Mouse (Mus musculus) limb, embryonic 10.5 days (tissue): ENCODE data around the gene Slc35e1. TPM values are rescaled to one million over a fixed set of nuclear protein-coding genes. Genes with fewer than 3 reads are reported as not detected.

ENCODE experiments used
- DNase-seq: peaks from one replicate; pipeline ENCODE4 v3.0.0-alpha.2; 2017; ENCODE audit warnings: low spot score
- H3K27ac ChIP-seq: fragments of 300-500 bp; sonication (generic); 2 replicates; pipeline ENCODE4 v1.5.1; 2016; ENCODE audit warnings: mild to moderate bottlenecking
- H3K27me3 ChIP-seq: fragments of 300-500 bp; sonication (generic); 2 replicates; pipeline ENCODE4 v1.6.1; 2016; ENCODE audit warnings: low read depth, mild to moderate bottlenecking; ENCODE audit not compliant: poor library complexity, severe bottlenecking
- H3K36me3 ChIP-seq: fragments of 300-500 bp; sonication (generic); 2 replicates; pipeline ENCODE4 v1.6.1; 2016; ENCODE audit warnings: mild to moderate bottlenecking, moderate library complexity
- H3K4me1 ChIP-seq: fragments of 300-500 bp; sonication (generic); 2 replicates; pipeline ENCODE4 v1.6.1; 2016
- H3K4me3 ChIP-seq: fragments of 300-500 bp; sonication (generic); 2 replicates; pipeline ENCODE4 v1.5.1; 2016; ENCODE audit warnings: mild to moderate bottlenecking, moderate library complexity
- H3K9me3 ChIP-seq: fragments of 300-500 bp; sonication (generic); replicated peaks from 2 replicates; pipeline ENCODE4 v1.6.1; 2016; ENCODE audit warnings: mild to moderate bottlenecking
- WGBS: fragments of 180-500 bp; shearing (Covaris S2); methylation state at CpG from one replicate; pipeline ENCODE4 v1.1.7; 2016; 5-methylcytosine and 5-hydroxymethylcytosine counted together
- polyA plus RNA-seq: library from polyadenylated mRNA; unstranded; fragments of >200 nt; fragmentation: Nextera tagmentation; extraction: Ambion mirVana; gene quantifications from 2 replicates; pipeline ENCODE4 v1.2.1, GENCODE M21; 2016

The Slc35e1 gene
- polyA plus RNA-seq, 1 experiment from 2014 or later = 31.0 TPM

DNA sequence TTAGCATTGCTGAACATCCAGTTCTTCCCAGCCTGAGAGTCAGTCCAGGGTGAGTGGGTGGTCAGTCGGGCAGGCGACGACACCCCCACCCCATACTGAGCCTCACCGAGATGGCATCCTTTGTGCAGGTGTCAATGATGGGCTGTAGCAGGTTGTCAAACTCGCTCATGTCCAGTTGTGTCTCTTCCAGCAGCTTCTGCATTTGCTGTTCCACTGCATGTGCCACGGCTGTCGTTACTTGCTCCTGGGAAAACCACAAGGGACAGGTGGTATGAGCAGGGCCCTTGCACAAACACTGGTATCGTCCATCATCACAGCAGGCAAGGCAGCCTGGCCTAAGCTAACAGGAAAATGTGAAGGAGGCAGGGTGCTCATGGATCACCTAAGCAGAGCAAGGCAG lies 22.4 kb downstream of the Slc35e1 start:
- no peaks in the 10 kb centered on the region for H3K9me3 ChIP-seq
- WGBS = 96% methylated on average over 8 of the region's 8 CpGs
- no peaks in the 10 kb centered on the region for H3K27me3 ChIP-seq
- no peak for DNase-seq
- H3K4me1 ChIP-seq = peaks cover 6% of the 10 kb centered on the region; the same call in 1 of the 2 replicates
- H3K36me3 ChIP-seq = peaks cover 86% of the 10 kb centered on the region
- H3K4me3 ChIP-seq = no peak overlapping the region
- no peak overlapping the region for H3K27ac ChIP-seq

DNA sequence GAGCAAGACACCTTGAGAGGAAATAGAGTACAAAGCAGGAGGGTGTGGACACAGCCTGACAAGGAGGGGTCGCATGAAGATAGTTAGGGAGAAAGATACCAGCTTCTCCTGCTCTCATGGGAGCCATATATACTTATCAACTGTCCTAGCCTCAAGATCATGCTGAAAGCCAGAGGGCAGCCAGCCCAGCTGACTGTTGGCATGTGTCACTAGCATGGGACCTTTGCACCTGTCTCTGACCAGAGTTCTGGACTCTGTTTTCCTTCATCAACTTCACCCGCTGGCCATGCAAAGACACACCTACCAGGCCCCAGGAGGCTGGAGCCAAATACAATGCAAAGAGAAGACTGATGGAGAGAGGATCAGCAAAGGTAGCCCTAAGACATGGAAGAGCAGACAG lies 23.2 kb downstream of the Slc35e1 start:
- H3K27ac ChIP-seq = no peak overlapping the region
- WGBS = 90% methylated on average over 2 of the region's 2 CpGs
- H3K4me1 ChIP-seq = peaks cover 6% of the 10 kb centered on the region; the same call in 1 of the 2 replicates

DNA sequence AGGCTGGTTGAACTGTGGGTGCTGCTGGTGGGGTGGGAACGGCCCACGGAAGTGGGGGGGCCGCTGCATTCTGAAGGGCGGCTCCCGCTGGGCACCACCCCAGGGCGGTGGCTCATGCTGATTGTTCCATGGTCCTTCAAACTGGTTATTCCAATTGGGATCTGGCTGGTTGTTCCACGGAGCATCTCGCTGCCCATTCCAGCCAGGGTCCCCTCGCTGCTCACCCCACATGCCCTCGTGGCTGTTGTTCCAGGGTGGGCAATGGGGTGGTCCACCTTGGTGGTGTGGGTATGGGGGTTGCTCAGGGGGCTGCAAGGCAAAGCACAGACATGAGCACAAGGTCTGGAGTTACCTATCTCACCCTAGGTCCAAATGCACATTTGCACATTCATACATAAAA lies 28.2 kb downstream of the Slc35e1 start:
- 96% methylated on average over 10 of the region's 10 CpGs for WGBS
- Histone ChIP-seq H3K27ac (no peak overlapping the region), H3K4me3 (no peak overlapping the region), H3K4me1 (no peaks in the 10 kb centered on the region), H3K36me3 (peaks cover 100% of the 10 kb centered on the region), H3K9me3 (no peaks in the 10 kb centered on the region), H3K27me3 (no peaks in the 10 kb centered on the region)
- DNase-seq = no peak

More for the DNA sequence above, 23.2 kb downstream of the Slc35e1 start:
- Histone ChIP-seq H3K36me3 (peaks cover 93% of the 10 kb centered on the region), H3K9me3 (no peaks in the 10 kb centered on the region), H3K4me3 (no peak overlapping the region), H3K27me3 (no peaks in the 10 kb centered on the region)
- DNase-seq = no peak

DNA sequence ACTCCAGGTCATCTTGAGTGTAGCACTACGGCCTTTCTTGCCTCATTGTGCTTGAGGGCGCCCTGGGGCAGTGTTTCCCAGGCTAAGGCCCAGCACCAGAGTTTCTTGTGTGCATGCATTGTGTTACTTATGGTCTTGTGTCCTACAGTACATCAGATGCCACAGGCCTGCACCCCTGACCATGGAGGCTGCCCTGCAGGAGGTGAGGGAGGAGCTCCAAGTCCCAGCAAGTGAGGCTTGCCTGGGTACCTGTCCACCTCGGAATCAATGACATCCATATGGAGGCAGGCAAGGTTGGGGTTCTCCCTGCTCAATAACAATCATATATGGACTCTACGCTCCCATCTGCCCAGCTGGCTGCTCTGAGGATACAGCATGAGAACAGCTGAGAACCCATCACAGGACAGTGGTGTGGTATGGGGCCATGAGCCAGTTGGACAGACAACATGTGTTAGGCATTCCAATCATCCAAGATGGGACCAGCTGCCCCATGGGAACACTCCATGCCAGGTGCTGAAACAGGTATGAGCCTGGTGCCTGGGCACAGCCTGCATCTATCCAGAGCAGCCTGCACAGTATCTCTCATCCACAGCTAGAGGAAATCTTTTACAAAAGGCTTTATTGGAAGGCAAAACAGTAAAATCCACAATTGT lies 32.4 kb downstream of the Slc35e1 start:
- H3K27ac ChIP-seq = no peak overlapping the region
- H3K4me1 ChIP-seq = no peaks in the 10 kb centered on the region
- H3K4me3 ChIP-seq = no peak overlapping the region
- H3K9me3 ChIP-seq = no peaks in the 10 kb centered on the region
- no peaks in the 10 kb centered on the region for H3K27me3 ChIP-seq
- no peak for DNase-seq
- H3K36me3 ChIP-seq = peaks cover 89% of the 10 kb centered on the region
- 92% methylated on average over 4 of the region's 4 CpGs for WGBS

DNA sequence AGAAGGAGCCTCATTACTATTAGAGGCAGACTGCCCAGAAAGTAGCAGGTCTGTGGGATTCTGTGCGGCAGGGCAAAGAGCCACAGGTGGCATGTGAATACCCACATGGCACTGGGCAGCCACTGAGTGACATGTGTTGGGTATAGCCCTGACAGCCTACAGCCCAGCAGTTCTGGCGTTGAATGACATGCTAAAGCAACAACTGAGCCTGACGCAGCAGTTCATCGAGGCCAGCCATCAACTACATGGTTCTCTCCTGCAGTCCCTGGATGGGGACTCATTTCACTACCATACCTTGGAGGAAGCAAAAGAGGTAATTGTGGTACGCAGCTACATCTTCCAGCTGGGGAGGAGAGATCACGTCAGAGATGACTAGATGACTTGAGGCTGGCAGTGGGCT lies 34.0 kb downstream of the Slc35e1 start:
- DNase-seq = no peak
- Histone ChIP-seq H3K9me3 (0 out of 2 replicates have a peak, but pooled peaks cover 2% of the 10 kb centered on the region), H3K36me3 (peaks cover 89% of the 10 kb centered on the region), H3K4me1 (no peaks in the 10 kb centered on the region), H3K4me3 (no peak overlapping the region), H3K27ac (no peak overlapping the region), H3K27me3 (no peaks in the 10 kb centered on the region)
- WGBS = 88% methylated on average over 6 of the region's 6 CpGs

DNA sequence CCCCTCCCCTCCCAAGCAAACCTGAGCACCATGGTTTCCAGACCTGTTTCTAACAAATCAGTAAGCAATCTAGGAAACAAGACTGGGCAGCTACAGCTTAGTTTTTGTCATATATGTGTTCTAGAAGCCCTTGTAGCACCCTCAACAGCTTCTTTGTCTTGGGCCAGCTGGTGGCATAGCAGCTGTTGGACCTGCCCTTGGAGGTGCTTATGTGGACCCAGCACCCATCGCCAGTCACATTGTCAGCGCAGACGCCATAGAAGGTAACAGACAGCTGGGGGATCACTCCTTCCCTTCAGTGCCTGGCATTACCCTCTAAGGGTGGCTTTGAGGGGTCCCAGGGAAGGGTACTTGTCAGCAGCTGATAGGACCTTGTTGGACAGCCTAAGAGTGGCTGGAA lies 34.6 kb downstream of the Slc35e1 start:
- WGBS = 98% methylated on average over 3 of the region's 3 CpGs
- Histone ChIP-seq H3K27ac (no peak overlapping the region), H3K27me3 (no peaks in the 10 kb centered on the region), H3K4me3 (no peak overlapping the region), H3K36me3 (peaks cover 89% of the 10 kb centered on the region), H3K4me1 (no peaks in the 10 kb centered on the region), H3K9me3 (0 out of 2 replicates have a peak, but pooled peaks cover 2% of the 10 kb centered on the region)
- DNase-seq = no peak

DNA sequence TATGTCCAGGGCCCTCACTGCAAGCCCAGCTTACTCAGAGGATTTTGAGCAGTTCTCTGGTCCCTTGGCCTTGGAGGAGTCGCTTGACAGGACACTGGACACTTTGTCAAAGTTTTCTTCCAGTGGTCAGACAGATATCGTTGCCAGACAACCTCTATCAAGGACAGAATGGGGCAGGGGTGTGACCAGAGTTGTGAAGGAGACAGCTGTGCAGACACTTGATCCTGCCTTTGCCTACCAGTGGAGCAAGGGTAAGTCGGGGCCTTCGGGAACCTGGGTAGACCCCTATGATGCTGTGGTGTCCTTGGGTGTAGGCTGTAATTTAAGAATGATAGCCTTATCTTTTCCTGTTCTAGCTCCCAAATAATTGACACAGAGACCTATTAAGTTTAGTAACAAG lies 37.1 kb downstream of the Slc35e1 start:
- H3K4me1 ChIP-seq = no peaks in the 10 kb centered on the region
- peaks cover 86% of the 10 kb centered on the region for H3K36me3 ChIP-seq
- H3K27me3 ChIP-seq = no peaks in the 10 kb centered on the region
- no peak overlapping the region for H3K27ac ChIP-seq
- H3K4me3 ChIP-seq = no peak overlapping the region
- 92% methylated on average over 4 of the region's 4 CpGs for WGBS
- H3K9me3 ChIP-seq = 0 out of 2 replicates have a peak, but pooled peaks cover 2% of the 10 kb centered on the region
- DNase-seq = no peak

DNA sequence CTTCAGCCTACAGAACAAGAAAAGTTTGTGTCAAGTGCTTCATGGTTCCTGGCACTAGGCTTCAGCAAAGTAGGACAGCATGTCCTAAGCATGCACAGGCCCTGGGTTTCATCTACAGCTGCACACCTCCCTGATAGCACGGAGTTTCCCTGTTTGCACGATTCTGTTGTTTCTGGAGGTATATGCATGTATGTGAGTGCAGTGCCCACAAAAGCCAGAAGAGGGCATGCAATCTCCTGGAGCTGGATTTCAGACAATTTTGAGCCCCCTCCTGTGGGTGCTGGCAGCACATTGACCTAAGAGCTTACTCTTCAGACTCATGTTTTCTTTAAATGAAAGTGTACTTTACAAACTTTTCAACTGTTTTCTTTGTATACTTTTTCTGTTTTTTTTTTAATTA lies 38.5 kb downstream of the Slc35e1 start:
- peaks cover 86% of the 10 kb centered on the region for H3K36me3 ChIP-seq
- H3K27me3 ChIP-seq = no peaks in the 10 kb centered on the region
- no peaks in the 10 kb centered on the region for H3K4me1 ChIP-seq
- no peak for DNase-seq
- H3K9me3 ChIP-seq = 0 out of 2 replicates have a peak, but pooled peaks cover 2% of the 10 kb centered on the region
- no peak overlapping the region for H3K4me3 ChIP-seq
- H3K27ac ChIP-seq = no peak overlapping the region
- 95% methylated on average over 2 of the region's 2 CpGs for WGBS

DNA sequence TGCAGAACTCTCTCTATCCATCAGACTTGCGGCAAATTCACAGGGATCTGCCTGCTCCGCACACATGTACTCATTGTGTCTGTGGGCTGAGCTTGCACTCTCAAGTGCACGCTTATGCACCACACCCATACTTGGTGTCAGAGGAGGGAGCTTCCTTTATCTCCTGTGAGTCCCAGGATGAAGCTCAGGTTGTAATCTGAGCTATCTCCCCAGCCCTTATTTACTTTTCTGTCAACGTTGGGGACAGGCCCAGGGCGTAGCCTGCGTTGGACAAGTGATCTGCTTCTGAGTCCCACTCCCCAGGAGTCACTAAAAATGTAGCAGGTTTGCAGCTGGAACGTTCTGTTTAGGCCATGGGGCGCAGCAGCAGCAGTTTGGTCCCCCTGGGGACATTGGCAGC lies 40.9 kb downstream of the Slc35e1 start:
- H3K36me3 ChIP-seq = peaks cover 85% of the 10 kb centered on the region
- H3K27ac ChIP-seq = no peak overlapping the region
- H3K27me3 ChIP-seq = no peaks in the 10 kb centered on the region
- DNase-seq = no peak
- H3K4me1 ChIP-seq = no peaks in the 10 kb centered on the region
- H3K4me3 ChIP-seq = no peak overlapping the region
- 87% methylated on average over 8 of the region's 8 CpGs for WGBS
- 0 out of 2 replicates have a peak, but pooled peaks cover 2% of the 10 kb centered on the region for H3K9me3 ChIP-seq

DNA sequence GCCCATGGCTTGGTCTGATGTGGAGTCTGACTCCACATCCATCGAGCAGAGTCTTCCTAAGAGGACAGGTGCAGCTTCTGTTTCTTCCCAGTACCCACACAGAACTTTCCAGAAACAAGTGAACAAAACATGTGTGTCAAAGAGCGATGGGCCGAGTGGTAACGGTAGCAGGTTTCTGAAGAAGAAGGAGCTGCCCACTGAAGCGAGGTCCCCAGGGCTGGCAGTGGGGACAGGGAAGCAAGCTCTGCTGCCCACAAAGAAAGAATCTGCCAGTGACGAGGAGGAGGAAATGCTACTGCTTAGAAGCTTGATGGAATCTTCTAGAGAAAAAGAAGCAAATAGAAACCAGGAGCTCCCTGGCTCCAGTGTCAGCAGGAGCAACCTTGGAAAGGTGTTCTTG lies 47.3 kb downstream of the Slc35e1 start:
- WGBS = 93% methylated on average over 6 of the region's 6 CpGs
- no peak for DNase-seq
- Histone ChIP-seq H3K36me3 (peaks cover 35% of the 10 kb centered on the region), H3K4me1 (peaks cover 7% of the 10 kb centered on the region), H3K27me3 (no peaks in the 10 kb centered on the region), H3K4me3 (no peak overlapping the region), H3K9me3 (no peaks in the 10 kb centered on the region), H3K27ac (no peak overlapping the region)

DNA sequence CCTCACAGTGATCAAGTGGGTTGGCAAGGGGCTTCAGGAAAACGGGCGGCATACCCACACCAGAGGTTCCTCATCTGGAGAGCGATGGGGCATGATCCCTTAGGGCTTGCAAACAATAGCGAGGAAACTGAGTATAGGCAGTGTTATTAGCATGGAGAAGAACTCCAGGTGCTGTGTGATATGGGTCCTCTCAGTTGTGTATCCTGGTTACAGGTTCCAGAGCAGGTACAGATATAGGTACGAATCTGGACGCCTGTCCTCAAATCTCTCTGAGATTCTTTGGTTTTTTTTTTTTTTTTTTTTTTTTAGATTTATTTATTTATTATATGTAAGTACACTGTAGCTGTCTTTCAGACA lies 48.4 kb downstream of the Slc35e1 start:
- 49% methylated on average over 6 of the region's 6 CpGs for WGBS
- Histone ChIP-seq H3K27ac (peak overlapping the region; percentile 83), H3K4me1 (peaks cover 7% of the 10 kb centered on the region), H3K9me3 (no peaks in the 10 kb centered on the region), H3K36me3 (peaks cover 24% of the 10 kb centered on the region), H3K27me3 (no peaks in the 10 kb centered on the region), H3K4me3 (peak overlapping the region; percentile 51)
- DNase-seq = no peak

DNA sequence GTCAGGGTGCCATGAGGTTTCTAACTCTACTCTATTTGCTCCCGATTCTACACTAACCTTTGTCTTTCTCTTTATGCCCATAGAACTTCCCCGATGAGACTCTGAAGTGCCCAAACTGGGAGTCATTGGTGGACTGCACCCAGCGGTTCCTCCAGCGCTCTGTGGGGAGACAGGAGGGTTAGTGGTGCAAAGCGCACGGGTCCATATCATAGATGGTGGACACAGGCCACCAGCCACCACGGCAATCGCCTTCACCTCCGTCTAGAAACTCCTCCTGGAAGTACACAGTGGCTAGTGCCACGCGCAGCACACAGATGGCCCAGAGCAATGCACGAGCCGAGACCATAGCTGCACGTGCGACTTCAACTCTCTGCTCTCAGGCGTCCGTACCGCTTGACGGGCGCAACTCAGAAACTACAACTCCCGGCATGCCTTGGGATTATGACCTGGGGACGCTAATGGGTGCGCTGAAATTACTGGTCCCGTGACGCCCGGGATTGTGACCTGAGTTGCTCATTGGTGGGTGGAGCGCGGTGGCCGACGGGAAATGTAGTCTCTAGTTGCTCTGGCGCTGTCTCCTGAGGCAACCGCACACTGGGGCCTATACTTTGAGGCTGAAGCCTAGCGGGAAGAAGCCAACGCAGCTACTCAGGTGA lies 48.9 kb downstream of the Slc35e1 start, which contains the start of the genes Calr3 and 1700030K09Rik:
Gene Calr3 (minus strand): TSS at position 533 of the 656 bp plus-strand sequence.
Gene 1700030K09Rik (plus strand): TSS at position 543 of the 656 bp plus-strand sequence.
- Histone ChIP-seq H3K9me3 (no peaks in the 10 kb centered on the region), H3K27me3 (no peaks in the 10 kb centered on the region), H3K27ac (peak within 1 kb of the TSS; percentile 83), H3K36me3 (peaks cover 23% of the 10 kb centered on the region), H3K4me1 (peaks cover 7% of the 10 kb centered on the region), H3K4me3 (peak within 1 kb of the TSS; percentile 51)
- DNase-seq = peak; percentile 95
- 6% methylated on average over 34 of the region's 34 CpGs for WGBS

DNA sequence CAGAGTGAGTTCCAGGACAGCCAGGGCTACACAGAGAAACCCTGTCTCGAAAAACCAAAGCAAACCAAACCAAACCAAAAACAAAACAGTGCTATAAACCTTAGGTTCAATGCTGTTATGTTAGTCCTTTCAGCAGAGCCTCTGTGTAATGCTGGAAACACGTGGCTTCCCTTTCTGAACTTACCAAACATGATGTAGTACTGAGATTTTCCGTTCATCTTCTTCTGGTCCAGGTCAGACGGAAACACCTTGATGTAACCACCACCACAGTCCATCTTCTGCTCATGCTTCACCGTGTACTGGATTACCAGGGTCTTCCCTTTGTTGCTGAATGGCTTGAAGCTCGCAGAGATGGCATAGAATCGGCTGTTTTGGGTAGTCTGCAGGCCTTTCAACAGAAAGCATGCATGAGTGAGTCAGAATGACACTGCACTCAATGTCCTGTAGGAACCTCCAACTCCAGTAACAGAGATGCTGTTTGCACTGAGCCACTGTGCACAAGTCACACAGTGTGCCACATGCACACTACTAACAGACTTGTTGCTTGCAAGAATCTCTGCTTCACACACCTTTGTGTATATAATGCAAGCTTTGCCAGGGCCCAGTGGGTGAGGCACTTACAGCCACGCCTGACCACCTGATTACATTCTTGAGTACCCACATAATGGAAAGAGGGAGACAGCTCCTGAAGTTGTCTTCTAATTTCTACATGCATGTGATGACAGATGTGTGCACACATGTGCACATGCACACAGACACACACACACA lies 54.0 kb downstream of the Slc35e1 start:
- Histone ChIP-seq H3K4me1 (peaks cover 5% of the 10 kb centered on the region), H3K9me3 (no peaks in the 10 kb centered on the region), H3K4me3 (no peak overlapping the region), H3K36me3 (no peaks in the 10 kb centered on the region), H3K27ac (no peak overlapping the region), H3K27me3 (no peaks in the 10 kb centered on the region)
- no peak for DNase-seq
- WGBS = 81% methylated on average over 8 of the region's 8 CpGs
